12 mouse cellular contexts compared by ENCODE assay signal in genomic region chr8:7060255-7060656, GRCm38 (mm10).
DNase-seq lines count a peak whose midpoint lies in the region; TF ChIP-seq lines count a peak whose summit lies in the region.
"Had no signal": no experiment of that assay in that cellular context is flagged by ENCODE, and none has a peak within 500 bp of the region (broad histone marks: within the 10 kb centered on the region; RNA-seq: fewer than 3 reads in every experiment).

No protein-coding gene starts in this region.

- 51% methylated on average over 4 of the region's 4 CpGs for WGBS in kidney, adult 2 months
- WGBS in hindbrain, embryonic 10.5 days: 89% methylated on average over 4 of the region's 4 CpGs

- intact Hi-C loops in gastrocnemius, postnatal 36 days (cut with DNase I): no loop called here

- H3K36me3 ChIP-seq in kidney, adult 2 months (ENCODE audit: control insufficient read depth, insufficient read depth, low read length): no peaks in the 10 kb centered on the region
- H3K36me3 ChIP-seq in hindbrain, embryonic 10.5 days: no peaks in the 10 kb centered on the region
- H3K36me3 ChIP-seq: heart, embryonic 13.5 days; hindbrain, embryonic 12.5 days had no signal

- TF ChIP-seq POLR2A in kidney, adult 2 months (IDR thresholded peaks at IDR 0.05; ENCODE audit: low read depth, low read length): no peak

- H3K27me3 ChIP-seq in kidney, adult 2 months (replicated peaks; ENCODE audit: control insufficient read depth, insufficient read depth, low read length): no peaks in the 10 kb centered on the region
- H3K27me3 ChIP-seq in hindbrain, embryonic 10.5 days (ENCODE audit: insufficient read depth, poor library complexity, severe bottlenecking): no peaks in the 10 kb centered on the region
- H3K27me3 ChIP-seq: heart, embryonic 13.5 days; hindbrain, embryonic 12.5 days had no signal

- peak; percentile 87 for DNase-seq in kidney, adult 2 months
- no peak for DNase-seq in kidney, postnatal 4 days
- DNase-seq in fibroblast of lung, adult 2 months (ENCODE audit: low read depth): peak; percentile 46
- peak; percentile 21 to 68 for DNase-seq in kidney, postnatal 36 days
- DNase-seq in skeletal muscle tissue, adult 2 months (ENCODE audit: low read depth, low spot score): peak; percentile 7
- DNase-seq in hindbrain, embryonic 10.5 days (ENCODE audit: low spot score): no peak
- DNase-seq in gastrocnemius, postnatal 36 days: no peak
- DNase-seq: gastrocnemius, adult 2 months had no signal

- no peak for TF ChIP-seq CTCF in kidney, adult 2 months (conservative IDR thresholded peaks at IDR 0.05; ENCODE audit: insufficient read depth, insufficient read length, low read depth, low read length)

- H3K9me3 ChIP-seq in hindbrain, embryonic 10.5 days: no peaks in the 10 kb centered on the region
- H3K9me3 ChIP-seq: heart, embryonic 13.5 days; hindbrain, embryonic 12.5 days had no signal

- H3K4me1 ChIP-seq in kidney, adult 2 months (ENCODE audit: control insufficient read depth, insufficient read depth, low read length): no peaks in the 10 kb centered on the region; the same call in 1 of the 2 replicates
- no peaks in the 10 kb centered on the region for H3K4me1 ChIP-seq in hindbrain, embryonic 10.5 days (replicated peaks)
- H3K4me1 ChIP-seq: heart, embryonic 13.5 days; hindbrain, embryonic 12.5 days had no signal

- H3K27ac ChIP-seq in kidney, adult 2 months (ENCODE audit: insufficient read depth, low read depth, low read length): no peak overlapping the region
- no peak overlapping the region for H3K27ac ChIP-seq in hindbrain, embryonic 10.5 days
- H3K27ac ChIP-seq: gastrocnemius, adult 2 months; heart, embryonic 13.5 days; hindbrain, embryonic 12.5 days; macrophage had no signal

- no peak overlapping the region for H3K4me3 ChIP-seq in kidney, adult 2 months (ENCODE audit: insufficient read depth, low read depth, low read length)
- H3K4me3 ChIP-seq in hindbrain, embryonic 10.5 days: no peak overlapping the region
- H3K4me3 ChIP-seq: erythroblast, embryonic 14.5 days; gastrocnemius, adult 2 months; heart, embryonic 13.5 days; hindbrain, embryonic 12.5 days had no signal

Comparison
In these comparisons a context has a peak if more than half of its experiments do, and no peak if none do; other contexts are left out.
1. DNase-seq: peak in kidney, adult 2 months (single experiment), fibroblast of lung, adult 2 months (single experiment), kidney, postnatal 36 days (2 of 2) and skeletal muscle tissue, adult 2 months (single experiment); none in kidney, postnatal 4 days (0 of 2), hindbrain, embryonic 10.5 days (single experiment) and gastrocnemius, postnatal 36 days (0 of 2).